Mouse (Mus musculus): ENCODE measurements around the gene Mmd2.
A peak's percentile ranks its signal among the peaks of the same experiment; 100 is the strongest.

The Mmd2 gene

DNA sequence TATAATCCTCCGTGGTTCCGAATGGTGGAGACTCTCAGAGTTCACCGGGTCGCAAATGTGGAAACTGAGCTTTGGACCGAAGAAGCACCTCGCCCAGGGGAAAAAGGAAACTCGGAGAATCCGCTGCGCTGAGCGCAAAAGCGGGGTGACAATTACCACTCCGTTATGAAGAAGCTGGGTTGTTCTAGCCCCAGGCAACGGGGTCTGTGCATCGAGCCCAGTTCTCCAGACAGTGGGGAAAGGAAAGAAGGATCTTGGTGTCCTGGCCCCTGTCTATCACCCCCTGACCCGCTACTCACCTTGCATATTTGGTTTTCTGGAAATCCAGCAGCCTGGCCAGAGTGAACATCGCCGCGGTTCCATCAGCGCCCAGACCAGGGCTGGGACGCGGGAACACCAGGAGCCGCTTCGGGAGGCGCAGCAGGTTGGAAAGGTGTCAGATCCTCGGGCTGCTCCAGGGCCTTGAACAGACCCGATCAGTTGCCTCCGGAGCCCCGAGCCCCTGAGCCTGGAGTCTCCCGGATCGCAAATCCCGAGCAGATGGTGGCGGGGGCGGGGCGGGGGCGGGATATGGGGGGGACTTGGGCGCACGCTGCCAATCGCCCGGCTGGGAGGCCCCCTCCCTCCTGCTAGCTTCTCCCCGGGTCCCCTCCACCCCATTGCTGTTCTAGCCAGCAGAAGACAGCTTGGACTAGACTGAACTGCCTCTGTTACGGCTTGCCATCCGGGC, at the start of gene Mmd2:
Mmd2 (minus strand) TSS at position 542 of the 730 bp plus-strand sequence.
- DNase-seq, result no peak

- no peak for DNase-seq
These were observed 43.7 kb upstream of the Mmd2 start for GRCm38 (mm10) chr5:142652266-142652665.

DNA sequence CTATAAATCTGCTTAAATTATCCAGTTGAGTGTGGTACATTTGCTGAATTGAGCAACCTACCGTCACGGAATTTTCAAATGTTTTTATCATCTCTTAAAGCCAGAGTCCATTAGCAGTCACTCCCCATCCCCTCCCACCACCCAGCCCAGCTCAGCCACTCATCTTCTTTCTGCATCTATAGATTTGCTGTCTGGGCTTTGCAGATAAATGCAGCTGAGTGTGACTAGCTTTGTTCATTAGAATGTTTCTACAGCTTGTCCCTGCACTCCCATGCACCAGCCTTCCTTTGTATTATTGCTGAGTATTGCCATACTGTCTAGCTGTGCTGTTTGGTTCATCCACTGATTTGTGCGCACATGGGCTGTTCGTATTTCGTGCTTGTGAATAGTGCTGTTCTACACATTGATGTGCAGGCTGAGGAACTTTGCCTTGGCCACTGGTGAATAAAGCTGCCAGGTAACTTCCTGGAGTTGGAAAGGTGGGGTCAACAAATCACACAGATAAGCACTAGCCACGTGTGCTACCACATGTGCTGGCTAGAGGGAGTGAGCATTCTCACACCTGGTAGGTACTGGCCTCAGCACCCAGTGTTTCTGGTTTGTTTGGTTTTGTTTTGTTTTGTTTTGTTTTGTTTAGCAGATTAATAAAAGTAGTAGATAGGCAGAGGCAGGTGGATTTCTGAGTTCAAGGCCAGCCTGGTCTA, 42.3 kb upstream of the Mmd2 start:
- no peak for DNase-seq

GRCm38 (mm10) chr5:142650390-142650789, 41.8 kb upstream of the Mmd2 start:
- DNase-seq, result no peak

DNA sequence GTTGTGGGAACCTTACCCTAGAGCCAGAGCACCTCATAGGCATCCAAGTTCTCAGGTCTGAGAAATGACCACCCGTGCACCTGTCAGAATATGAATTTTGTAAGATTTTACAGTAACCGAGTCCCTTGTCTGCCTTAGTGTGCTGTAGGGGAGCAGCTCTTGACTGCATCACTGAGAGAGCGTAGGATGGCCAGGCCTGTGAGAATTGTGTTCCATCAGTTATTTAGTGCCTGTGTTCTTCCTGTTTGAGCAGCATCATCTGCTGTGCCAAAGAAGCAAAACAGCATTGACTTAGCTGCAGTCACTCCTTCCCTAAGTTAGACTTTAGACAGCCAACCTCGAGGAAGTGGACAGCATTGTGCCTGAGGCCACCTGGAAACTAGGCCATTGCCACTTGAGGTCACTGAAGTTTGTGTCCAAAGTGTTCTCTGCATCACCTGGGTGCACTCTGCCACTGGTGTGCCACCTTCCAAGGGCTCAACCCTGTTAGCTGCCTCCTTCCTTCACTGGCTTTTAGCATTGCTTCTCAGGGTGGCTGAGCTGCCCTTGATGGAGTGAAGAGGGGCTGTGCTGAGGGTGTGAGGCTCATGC, 41.0 kb upstream of the Mmd2 start:
- DNase-seq, result no peak

GRCm38 (mm10) chr5:142648162-142648561, 39.6 kb upstream of the Mmd2 start:
- DNase-seq, result no peak

- no peak for DNase-seq
These were observed 32.9 kb upstream of the Mmd2 start for GRCm38 (mm10) chr5:142641331-142642051.

GRCm38 (mm10) chr5:142640088-142640487, 31.5 kb upstream of the Mmd2 start:
- no peak for DNase-seq

GRCm38 (mm10) chr5:142637823-142638222, 29.2 kb upstream of the Mmd2 start:
- no peak for DNase-seq

- DNase-seq, result peak in 1 of 2 experiments; percentile 9
These were observed 21.6 kb upstream of the Mmd2 start for GRCm38 (mm10) chr5:142630224-142630623.

DNA sequence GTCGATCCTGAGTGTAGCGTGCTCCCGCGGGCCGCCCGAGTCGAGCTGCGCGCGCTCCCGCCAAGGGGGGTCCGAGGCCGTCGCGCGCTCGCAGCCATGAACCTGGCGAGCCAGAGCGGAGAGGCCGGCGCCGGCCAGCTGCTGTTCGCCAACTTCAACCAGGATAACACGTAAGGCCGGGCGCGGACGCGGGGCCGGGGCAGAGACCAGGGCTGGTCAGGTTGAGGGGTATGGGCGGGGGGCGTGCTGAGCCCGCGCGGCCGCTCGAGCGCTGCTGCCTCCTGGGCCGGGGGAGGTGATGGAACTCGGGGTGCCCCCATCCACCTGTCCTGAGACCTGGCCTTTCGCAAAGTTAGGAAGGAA, 21.0 kb upstream of the Mmd2 start:
- DNase-seq, result no peak

GRCm38 (mm10) chr5:142628726-142629662, 20.4 kb upstream of the Mmd2 start:
- peak; percentile 97 to 98 for DNase-seq

DNA sequence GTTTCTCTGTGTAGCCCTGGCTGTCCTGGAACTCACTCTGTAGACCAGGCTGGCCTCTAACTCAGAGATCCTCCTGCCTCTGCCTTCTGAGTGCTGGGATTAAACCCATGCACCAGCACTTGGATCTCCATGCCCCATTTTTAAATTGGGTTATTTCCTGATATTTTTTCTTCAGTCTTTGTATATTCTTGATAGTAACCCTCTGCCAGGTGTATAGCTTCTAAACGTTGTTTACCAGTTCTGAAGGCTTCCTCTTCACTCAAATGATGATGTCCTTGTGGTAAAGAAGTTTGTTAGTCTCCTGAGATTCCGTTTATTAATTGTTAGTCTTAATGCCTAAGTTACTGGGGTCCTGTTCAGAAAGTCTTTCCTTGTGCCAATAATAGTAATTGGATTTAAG, 18.8 kb upstream of the Mmd2 start, which contains the start of gene Wipi2:
Wipi2 (plus strand) TSS at position 301 of the 400 bp plus-strand sequence.
- DNase-seq, result no peak

DNA sequence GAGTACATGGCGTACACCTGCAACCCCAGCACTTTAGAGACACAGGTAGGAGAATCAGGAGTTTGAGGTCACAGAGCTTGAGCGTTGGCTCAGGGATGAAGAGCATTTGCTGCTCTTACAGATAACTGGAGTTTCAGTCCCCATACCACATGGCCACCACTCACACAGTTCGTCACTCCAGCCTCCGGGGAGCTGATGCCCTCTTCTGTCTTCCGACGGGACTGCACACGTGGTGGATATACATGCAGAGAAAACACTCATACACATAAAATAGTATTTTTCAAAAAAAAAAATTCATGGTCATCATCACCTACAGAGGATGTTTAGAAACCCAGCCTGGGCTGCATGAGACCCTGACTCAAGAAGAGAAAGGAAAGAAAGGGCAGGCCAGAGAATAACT, 14.5 kb upstream of the Mmd2 start:
- no peak for DNase-seq

GRCm38 (mm10) chr5:142622134-142622533, 13.5 kb upstream of the Mmd2 start:
- DNase-seq, result no peak

DNA sequence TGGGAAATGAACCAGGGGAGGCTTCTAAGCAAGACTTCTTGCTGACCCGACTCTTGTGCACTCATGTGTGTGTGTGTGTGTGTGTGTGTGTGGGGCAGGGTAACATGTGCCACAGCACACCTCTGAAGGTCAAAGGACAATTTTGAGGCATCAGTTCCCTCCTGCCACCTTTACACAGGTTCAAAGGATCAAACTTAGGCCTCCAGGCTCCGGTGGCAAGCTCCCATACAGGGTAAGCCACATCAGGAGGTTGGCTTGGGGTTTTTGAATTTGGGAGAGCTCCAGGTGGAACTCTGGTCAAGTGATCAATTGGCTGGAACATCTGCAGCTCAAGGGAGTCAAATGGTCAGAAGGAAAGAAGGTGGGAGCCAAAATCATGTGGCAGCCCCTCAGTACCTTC, 12.8 kb upstream of the Mmd2 start:
- DNase-seq, result no peak

DNA sequence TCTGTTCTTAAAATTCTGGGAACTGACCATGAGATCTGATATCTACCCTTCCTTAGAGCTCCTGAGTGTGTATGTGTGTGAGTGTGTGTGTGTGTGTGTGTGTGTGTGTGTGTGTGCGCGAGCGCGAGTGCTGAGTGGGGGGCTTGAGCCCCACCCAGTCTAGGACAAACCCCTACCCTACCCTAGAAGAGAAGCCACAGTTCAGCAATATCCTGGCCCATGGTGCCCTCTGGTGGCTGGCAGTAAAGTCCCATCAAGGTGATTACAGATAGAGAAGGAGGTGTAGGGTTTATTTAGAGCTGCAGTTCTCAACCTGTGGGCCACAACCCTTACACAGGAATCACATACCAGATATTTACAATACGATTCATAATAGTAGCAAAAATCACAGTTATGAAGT, 11.3 kb upstream of the Mmd2 start:
- DNase-seq, result peak in 1 of 2 experiments; percentile 32

GRCm38 (mm10) chr5:142616326-142616725, 7.7 kb upstream of the Mmd2 start:
- no peak for DNase-seq

GRCm38 (mm10) chr5:142615638-142616037, 7.0 kb upstream of the Mmd2 start:
- no peak for DNase-seq

DNA sequence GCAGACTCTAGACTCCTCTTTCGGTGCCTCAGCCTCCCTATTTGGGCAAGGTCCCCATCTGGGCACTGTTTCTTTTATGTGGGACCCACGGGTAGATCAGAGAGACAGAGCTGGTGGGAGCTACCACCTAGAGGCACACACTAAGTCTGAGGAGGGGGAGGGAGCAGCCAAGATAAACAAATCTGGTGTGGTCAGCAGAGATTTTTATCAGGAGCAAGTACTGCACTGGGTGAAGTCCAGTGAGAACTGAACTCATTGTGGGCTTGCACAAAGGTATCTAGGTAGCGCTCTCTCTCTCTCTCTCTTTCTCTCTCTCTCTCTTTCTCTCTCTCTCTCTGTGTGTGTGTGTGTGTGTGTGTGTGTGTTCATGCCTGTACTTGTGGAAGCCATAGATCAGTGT, 5.9 kb upstream of the Mmd2 start:
- DNase-seq, result no peak

- DNase-seq, result no peak
These were observed 1.8 kb upstream of the Mmd2 start for GRCm38 (mm10) chr5:142610362-142610761.

GRCm38 (mm10) chr5:142608989-142609325, 357 bp upstream of the Mmd2 start:
- no peak for DNase-seq
